Mouse (Mus musculus) brown adipose tissue, adult 24 weeks (tissue): ENCODE data around the gene Eipr1. TPM values are rescaled to one million over a fixed set of nuclear protein-coding genes. Genes with fewer than 3 reads are reported as not detected.

Experiments
- H3K27ac ChIP-seq: fragments of 200-500 bp; replicated peaks from 2 replicates; pipeline ENCODE4 v1.5.1; 2012; ENCODE audit warnings: low read depth, mild to moderate bottlenecking, low read length
- H3K4me1 ChIP-seq: fragments of 200-500 bp; 2 replicates; pipeline ENCODE4 v1.6.1; 2012; ENCODE audit warnings: low read length, mixed read lengths; ENCODE audit not compliant: control insufficient read depth, insufficient read depth, insufficient read length
- H3K4me3 ChIP-seq: fragments of 200-500 bp; 2 replicates; pipeline ENCODE4 v1.5.1; 2012; ENCODE audit warnings: low read depth, mild to moderate bottlenecking, low read length, moderate library complexity; ENCODE audit not compliant: insufficient read depth
- polyA plus RNA-seq: library from polyadenylated mRNA; stranded (reverse); fragments of >200 nt; gene quantifications from 2 replicates; pipeline ENCODE4 v1.2.4, GENCODE M21; 2012; ENCODE audit not compliant: missing spikeins, insufficient read depth, insufficient read length

The Eipr1 gene
- polyA plus RNA-seq, 1 experiment: 23.1 TPM

DNA sequence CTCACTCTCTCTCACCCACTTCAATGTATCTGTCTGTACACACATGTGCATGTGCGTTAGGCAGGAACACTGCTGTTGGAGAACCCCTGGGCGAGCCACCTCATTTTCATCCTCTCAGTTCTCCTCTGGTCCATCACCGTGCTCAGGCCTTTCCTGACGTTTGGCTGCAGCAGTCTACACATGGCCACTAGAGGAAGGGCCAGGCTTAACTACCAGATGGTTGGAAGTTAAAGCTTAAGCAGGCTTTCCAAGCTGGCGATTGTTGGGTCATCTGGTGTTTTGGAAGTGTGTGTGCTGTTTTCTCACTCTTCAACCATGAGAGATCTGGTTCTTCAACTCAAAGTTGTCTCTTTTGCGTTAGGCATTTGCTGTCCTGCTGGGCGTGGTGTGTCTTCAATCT lies 71.9 kb downstream of the Eipr1 start:
- H3K4me3 ChIP-seq: no peak overlapping the region
- H3K27ac ChIP-seq: no peak overlapping the region
- H3K4me1 ChIP-seq: no peaks in the 10 kb centered on the region; the same call in 1 of the 2 replicates

DNA sequence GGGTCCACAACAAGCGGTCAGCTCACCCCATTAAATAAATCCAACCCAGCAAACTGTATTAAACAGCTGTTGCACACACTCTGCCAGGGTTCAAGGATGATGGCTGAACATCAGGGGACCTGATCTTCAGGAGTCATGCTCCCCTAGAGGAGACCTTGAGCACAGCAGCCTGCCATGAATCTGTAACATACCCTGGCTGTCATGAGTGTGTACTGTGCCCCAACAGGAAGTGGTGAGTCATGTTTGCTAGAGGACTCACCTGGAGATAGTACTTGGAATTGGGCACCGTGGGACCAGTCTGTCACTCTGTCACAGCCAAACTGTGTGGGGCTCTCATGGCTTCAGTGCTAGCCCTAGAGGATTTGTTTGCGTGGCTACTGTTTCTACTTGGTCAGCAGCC lies 77.9 kb downstream of the Eipr1 start:
- H3K4me1 ChIP-seq: no peaks in the 10 kb centered on the region
- H3K27ac ChIP-seq: no peak overlapping the region
- no peak overlapping the region for H3K4me3 ChIP-seq

DNA sequence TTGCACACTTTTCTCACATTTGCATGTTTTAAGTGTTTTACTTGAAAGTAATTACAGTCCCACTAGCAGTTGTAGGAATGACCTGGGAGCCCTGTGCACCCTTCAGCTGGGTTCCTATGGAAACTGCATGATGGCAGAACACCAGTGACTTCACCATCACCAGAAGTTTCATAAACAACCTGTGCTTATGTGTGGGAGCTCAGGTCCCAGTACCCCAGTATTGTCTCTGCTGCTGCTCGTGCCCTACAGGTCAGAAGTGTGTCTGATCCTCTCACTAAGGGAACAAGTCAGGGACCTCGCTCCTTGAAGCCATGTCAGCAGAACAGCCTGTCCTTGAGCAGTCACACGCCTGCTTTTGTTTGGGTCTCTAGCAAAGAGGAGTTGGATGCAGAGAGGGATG lies 78.9 kb downstream of the Eipr1 start:
- Histone ChIP-seq H3K27ac (no peak overlapping the region), H3K4me3 (no peak overlapping the region), H3K4me1 (no peaks in the 10 kb centered on the region)

DNA sequence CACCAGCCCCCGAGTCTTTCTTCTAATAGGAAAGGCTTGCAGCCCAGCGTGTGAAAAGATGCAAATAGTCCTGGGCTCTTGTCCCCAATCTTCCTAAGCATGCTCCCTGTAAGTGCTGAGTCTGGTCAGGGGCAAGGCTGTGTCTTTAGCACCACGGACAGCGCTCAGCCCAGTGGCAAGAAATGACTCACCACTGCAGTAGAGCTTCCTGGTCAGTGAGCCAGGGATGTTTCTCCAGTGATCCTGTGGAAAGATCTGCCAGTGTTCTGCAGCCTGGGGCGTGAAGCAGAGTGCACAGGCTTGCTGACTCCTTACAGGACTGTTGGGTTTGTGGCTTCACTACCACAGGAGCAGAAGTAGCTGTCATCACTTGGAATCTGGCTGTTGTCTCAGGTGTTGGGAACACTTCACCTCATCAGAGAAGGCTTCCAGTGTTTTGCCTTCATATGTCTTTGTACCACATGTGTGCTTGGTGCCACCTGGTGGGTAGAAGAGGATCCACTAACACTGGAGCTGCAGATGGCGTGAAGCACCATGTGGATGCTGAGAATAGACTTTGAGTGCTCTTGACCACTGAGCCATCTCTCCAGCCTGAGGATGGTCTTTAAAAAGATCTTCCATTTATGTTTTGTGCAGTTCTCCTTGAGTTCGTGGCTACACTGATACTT lies 79.6 kb downstream of the Eipr1 start:
- no peaks in the 10 kb centered on the region for H3K4me1 ChIP-seq
- H3K27ac ChIP-seq: no peak overlapping the region
- no peak overlapping the region for H3K4me3 ChIP-seq

DNA sequence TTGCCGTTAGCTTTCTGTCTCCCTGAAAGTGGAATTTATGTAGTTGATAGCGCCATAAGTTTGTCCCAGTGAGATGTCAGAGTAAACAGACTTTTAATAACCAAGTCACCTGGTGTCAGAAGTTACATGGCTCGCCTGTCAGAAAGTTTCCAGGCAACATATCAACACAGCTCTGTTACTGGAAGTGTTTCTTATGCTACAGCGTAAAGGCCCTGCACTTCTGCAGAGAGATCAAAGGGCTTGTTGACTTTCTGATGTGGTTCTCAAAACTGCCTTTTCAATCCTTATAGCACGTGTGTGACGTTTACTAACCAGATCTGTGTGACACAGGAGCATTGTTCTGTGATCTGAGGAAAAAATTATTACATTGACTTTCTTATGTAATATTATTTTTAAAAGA lies 82.7 kb downstream of the Eipr1 start:
- H3K4me3 ChIP-seq: no peak overlapping the region
- H3K27ac ChIP-seq: no peak overlapping the region
- no peaks in the 10 kb centered on the region for H3K4me1 ChIP-seq

DNA sequence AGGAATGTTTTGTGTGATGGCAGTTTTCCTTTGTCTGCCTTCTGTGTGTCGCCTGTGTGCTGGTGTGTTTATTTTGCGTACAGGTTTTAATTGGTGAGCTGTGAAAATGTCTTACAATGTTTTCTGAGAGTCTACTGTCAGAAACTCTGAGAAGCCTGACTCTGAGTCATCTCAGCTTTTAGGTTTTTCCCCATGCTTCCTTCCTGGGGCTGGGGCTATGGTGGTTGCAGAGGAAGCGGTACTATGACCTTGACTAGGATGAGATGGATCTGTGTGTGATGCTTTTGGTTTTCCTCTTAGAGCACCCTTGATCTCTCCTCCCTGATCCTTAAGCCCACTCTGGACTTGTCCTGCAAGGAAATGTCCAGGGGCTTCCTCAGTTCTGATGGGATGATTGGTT lies 84.1 kb downstream of the Eipr1 start:
- Histone ChIP-seq H3K4me1 (no peaks in the 10 kb centered on the region), H3K4me3 (no peak overlapping the region)

DNA sequence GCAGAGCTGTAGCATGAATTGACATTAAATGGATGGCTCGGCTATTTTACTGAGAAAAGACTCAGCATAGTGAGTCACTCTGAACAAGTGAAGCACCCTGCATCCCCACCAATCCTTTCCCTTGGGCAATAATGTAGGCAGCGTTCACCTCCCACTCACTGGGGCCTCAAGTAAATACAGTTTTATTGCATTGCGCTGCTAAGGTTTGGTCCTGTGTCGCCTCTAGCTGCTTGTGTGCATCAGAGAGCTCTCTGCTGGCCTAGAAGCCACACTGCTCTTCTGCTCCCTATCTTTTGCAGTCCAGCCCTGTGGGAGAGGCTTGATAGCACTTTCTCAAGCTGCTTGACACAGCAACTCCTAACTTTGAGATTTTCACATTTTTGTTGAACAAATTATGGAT lies 86.7 kb downstream of the Eipr1 start:
- H3K4me1 ChIP-seq: no peaks in the 10 kb centered on the region
- H3K4me3 ChIP-seq: no peak overlapping the region
- H3K27ac ChIP-seq: no peak overlapping the region

More for the DNA sequence above, 84.1 kb downstream of the Eipr1 start:
- no peak overlapping the region for H3K27ac ChIP-seq

DNA sequence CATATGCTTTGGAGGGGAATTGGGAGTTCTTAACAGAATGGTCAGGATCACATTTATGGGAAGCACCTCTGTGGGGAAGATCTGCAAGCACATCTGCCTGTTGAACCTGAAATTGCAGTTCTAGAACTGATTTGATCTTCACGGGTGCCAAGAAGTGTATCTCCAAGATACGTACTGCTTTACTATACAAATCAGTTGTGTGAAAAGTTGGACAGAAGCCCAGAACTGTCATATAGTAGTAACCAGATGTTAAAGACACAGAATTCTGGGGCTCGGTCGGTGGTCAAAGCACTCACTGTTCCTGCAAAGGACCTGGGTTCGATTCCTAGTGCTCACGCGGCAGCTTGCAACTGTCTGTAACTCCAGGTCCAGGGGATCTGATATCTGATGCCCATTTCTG lies 87.4 kb downstream of the Eipr1 start:
- H3K4me3 ChIP-seq: no peak overlapping the region
- no peak overlapping the region for H3K27ac ChIP-seq
- H3K4me1 ChIP-seq: no peaks in the 10 kb centered on the region

DNA sequence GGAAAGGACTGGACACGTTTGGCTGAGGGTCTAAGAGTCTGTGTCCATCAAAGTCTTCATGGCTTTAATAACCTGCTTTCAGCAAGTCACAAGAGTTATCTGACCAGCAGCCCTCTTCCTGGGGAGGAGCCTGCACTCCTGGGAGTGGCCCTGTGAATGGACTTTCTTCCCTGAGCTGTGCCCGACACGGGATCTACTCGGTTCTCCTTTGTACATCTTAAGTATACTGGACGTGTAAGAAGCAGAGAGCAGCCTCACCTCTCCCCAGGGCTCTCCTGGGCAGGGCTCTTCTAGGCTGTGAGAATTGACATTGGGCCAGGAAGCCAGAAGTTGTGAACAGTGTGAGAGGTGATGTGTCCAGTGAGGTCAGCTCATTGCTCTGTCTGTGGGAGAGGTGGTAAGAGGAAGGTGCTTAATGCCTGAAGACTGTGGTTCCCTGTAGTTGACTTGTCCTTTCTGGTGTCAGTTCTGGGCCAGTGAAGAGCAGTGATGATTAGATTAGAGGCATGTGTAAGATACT lies 89.6 kb downstream of the Eipr1 start:
- Histone ChIP-seq H3K4me1 (no peaks in the 10 kb centered on the region), H3K4me3 (no peak overlapping the region), H3K27ac (no peak overlapping the region)

DNA sequence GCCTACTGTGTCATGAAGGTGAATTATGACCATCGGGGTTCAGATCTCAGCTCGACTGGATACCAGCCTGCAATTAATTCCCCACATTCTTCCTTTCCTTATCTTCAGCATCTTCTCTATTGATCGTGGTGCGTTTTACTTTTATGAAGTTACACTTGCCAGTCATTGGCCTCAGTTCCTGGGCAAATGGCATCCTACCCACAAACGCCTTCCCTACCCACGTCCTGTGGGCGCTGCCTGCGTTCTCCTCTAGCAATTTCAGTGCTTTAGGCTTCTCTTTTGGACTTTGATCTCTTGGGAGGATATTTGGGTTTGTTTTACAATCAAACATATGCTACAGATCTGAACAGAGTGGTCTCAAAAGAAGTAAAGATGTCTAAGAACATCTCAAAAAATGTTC lies 94.2 kb downstream of the Eipr1 start:
- no peak overlapping the region for H3K27ac ChIP-seq
- no peak overlapping the region for H3K4me3 ChIP-seq
- H3K4me1 ChIP-seq: no peaks in the 10 kb centered on the region; the same call in 1 of the 2 replicates

DNA sequence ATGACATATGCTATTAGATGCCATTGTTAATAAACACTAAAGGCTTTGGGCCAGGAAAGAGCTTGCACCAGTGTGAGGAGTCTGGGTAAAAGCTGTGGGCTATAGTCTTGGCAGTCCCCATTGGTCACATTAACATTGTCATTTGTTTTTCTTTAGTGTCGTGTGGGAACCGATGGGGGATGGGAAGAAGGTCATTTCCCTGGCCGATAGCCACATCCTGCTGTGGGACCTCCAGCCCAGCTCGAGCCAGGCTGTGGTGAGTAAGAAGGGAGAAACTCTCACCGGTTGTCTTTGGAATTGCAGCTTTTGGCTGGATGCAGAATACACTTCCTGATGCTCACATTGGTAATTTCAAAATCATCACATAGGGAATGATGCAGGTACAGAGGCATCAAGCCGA lies 95.8 kb downstream of the Eipr1 start:
- H3K27ac ChIP-seq: no peak overlapping the region
- no peak overlapping the region for H3K4me3 ChIP-seq
- H3K4me1 ChIP-seq: no peaks in the 10 kb centered on the region; the same call in 1 of the 2 replicates

DNA sequence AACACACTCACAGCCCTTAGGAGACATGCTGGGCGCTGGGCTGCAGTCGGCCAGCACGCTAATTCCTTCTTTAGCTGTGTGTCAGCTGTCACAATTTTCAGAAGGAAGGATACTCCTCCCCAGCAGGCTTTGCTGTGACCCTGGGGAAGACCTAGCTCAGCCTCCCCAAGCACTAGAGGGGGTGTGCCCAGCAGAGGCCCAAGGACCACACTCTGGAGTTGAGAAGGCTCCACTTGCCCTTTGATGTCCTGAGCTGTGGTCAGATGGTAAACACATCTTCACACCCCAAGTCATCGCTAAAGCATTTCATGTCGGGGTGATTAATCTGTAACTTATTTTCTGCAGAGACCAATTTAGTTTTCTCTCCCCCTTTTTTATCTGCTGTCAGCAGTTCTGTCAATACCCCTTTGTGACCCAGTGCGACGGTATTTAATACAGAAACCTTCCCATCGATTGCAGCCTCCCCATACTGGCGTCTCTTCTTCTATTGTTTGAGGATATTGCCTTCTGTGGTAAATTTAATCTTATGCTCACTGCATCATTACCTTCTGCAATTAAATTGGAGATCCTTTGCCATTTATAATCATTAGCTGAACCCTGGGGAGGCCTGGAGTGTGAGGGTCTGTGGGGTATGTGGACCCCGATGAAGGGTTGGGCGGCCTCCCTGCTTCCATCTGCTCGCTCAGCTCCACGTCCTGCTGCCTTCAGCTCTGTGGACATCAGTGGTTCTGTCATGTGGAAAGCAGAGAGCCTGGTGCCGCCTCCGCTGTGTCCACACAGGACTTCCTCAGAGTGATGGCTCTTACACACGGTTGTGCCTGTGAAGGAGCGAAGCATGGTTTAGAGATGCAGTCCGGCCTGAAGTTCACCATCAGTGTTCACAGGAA lies 97.4 kb downstream of the Eipr1 start:
- Histone ChIP-seq H3K4me1 (no peaks in the 10 kb centered on the region; the same call in 1 of the 2 replicates), H3K4me3 (no peak overlapping the region), H3K27ac (no peak overlapping the region)

DNA sequence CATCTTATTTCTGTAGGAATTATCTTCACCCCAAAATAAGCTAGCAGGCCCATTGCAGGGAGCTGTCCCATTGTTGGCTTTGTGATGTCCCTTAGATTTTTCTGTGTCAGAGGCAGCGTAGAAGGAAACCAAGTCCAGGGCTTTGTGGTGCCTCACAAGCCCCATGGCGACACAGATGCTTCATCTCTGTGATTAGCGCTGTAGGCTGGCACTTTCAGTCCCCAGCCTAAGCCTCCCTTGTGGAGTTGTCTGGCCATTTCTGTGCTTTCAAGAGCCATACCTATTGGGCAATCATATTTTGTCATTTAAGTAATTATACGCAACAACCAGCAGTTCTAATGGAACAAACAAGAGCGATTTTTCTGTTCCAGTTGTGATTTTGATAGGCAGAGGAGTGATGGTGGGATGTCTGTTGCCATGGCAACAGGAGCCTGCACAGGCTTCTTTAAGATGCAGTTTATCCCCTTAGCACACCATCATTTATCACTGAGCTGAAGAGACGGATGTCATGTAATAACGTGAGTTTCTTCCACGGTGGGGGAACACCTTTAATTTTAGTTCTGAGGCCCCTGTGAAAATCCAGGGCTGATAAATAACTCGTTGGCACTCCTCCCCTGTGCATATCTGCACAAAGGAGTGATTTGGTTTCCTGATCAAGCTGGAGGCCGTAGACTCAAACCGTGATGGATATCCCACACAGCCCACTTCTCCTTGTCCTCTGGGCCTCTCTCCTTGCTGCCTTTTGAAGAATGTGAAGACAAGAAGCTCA lies 108.1 kb downstream of the Eipr1 start:
- Histone ChIP-seq H3K27ac (no peak overlapping the region), H3K4me3 (no peak overlapping the region), H3K4me1 (no peaks in the 10 kb centered on the region)

DNA sequence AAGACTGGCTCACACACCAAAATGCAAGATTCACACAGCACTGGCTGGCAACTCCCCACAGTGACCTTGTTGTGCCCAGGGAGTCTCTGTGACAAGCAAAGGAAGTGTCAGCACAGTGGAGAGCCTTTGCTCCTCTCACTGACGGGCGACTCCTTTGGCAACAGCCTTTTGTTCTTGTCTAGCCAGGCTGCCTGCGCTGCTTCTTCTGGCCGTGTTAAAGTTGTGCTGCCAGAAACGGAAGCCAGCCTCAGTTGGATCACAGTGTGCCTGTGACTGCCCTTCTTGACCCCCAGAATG lies 108.6 kb downstream of the Eipr1 start:
- H3K4me1 ChIP-seq: no peaks in the 10 kb centered on the region
- H3K4me3 ChIP-seq: no peak overlapping the region
- H3K27ac ChIP-seq: no peak overlapping the region

DNA sequence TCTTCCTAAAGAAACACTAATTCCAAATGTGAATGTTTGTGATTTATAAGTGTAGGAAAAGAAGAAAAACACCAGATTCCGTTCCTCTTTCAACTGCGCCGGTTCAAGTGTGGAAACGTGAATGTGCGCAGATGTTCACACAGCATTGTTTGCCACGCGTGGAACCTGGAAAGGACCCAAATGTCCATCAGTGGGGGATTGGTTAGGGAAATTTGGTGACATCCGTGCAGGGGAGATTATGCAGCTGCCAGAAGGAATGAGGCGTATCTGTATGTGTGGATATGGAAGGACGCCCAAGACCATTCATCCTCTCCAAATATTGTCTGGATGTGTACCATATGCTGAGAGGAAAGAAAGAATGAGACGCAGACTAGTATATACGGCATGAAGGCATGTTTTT lies 111.7 kb downstream of the Eipr1 start:
- Histone ChIP-seq H3K4me3 (no peak overlapping the region), H3K4me1 (no peaks in the 10 kb centered on the region)

More for the DNA sequence above, 111.7 kb downstream of the Eipr1 start:
- H3K27ac ChIP-seq: no peak overlapping the region
